Mouse (Mus musculus) heart, embryonic 12.5 days (tissue): Measurements from ENCODE around the gene Ercc2. TPM values are rescaled to one million over a fixed set of nuclear protein-coding genes. Genes with fewer than 3 reads are reported as not detected.

Experiments
- ATAC-seq: fragments of 200-750 bp; cut with Nextera tagmentation; 2 replicates; pipeline ENCODE4 v1.8.0; 2017; ENCODE audit warnings: moderate TSS enrichment, moderate library complexity; ENCODE audit not compliant: insufficient number of reproducible peaks, low FRiP score
- H3K27ac ChIP-seq: fragments of 300-500 bp; sonication (generic); 2 replicates; pipeline ENCODE4 v1.5.1; 2016; ENCODE audit warnings: mild to moderate bottlenecking, moderate library complexity; ENCODE audit not compliant: poor library complexity, severe bottlenecking
- H3K27me3 ChIP-seq: fragments of 300-500 bp; sonication (generic); replicated peaks from 2 replicates; pipeline ENCODE4 v1.6.1; 2016; ENCODE audit warnings: mild to moderate bottlenecking, moderate library complexity
- H3K36me3 ChIP-seq: fragments of 300-500 bp; sonication (generic); 2 replicates; pipeline ENCODE4 v1.6.1; 2016; ENCODE audit warnings: mild to moderate bottlenecking, moderate library complexity
- H3K4me1 ChIP-seq: fragments of 300-500 bp; sonication (generic); replicated peaks from 2 replicates; pipeline ENCODE4 v1.6.1; 2016; ENCODE audit warnings: mild to moderate bottlenecking
- H3K4me2 ChIP-seq: fragments of 300-500 bp; sonication (generic); 2 replicates; pipeline ENCODE4 v1.6.1; 2016; ENCODE audit warnings: mild to moderate bottlenecking, moderate library complexity
- H3K4me3 ChIP-seq: fragments of 300-500 bp; sonication (generic); 2 replicates; pipeline ENCODE4 v1.5.1; 2016; ENCODE audit warnings: mild to moderate bottlenecking
- H3K9ac ChIP-seq: fragments of 300-500 bp; sonication (generic); 2 replicates; pipeline ENCODE4 v1.6.1; 2016; ENCODE audit warnings: mild to moderate bottlenecking, moderate library complexity
- H3K9me3 ChIP-seq: fragments of 300-500 bp; sonication (generic); replicated peaks from 2 replicates; pipeline ENCODE4 v1.6.1; 2016; ENCODE audit warnings: mild to moderate bottlenecking, moderate library complexity
- WGBS: fragments of 180-500 bp; shearing (Covaris S2); methylation state at CpG from one replicate; pipeline ENCODE4 v1.1.7; 2016; 5-methylcytosine and 5-hydroxymethylcytosine counted together
- polyA plus RNA-seq: library from polyadenylated mRNA; unstranded; fragments of >200 nt; fragmentation: Nextera tagmentation; extraction: Ambion mirVana; gene quantifications from 2 replicates; pipeline ENCODE4 v1.2.1, GENCODE M21; 2016

Ercc2 gene
- polyA plus RNA-seq, 1 experiment from 2014 or later = 17.5 TPM

DNA sequence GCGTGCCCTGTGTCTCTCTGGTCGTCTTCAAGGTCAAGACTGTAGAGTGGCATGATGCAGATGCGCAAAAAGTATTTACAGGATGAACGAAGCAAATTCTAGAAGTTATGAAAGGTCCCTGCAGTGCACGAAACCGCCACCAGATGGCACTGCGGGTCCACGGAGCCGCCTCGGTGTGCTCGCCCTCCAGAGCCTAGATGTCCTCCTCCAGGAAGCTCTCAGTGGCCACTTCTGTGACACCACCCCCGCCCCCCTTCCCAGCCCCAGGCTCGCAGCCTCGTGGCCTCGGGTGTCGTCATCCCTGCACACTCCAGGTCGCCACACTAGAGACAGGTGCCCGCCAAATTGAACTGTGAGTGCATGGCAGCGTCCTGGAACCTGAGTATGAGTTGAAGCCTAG, 23.6 kb downstream of the Ercc2 start:
- Histone ChIP-seq H3K27ac (no peak overlapping the region), H3K9ac (no peak overlapping the region), H3K4me2 (peak overlapping the region; percentile 58; the same call in 1 of the 2 replicates), H3K4me1 (peaks cover 24% of the 10 kb centered on the region), H3K9me3 (peaks cover 8% of the 10 kb centered on the region; the same call in 1 of the 2 replicates), H3K4me3 (peak overlapping the region; percentile 14; the same call in 1 of the 2 replicates), H3K36me3 (no peaks in the 10 kb centered on the region), H3K27me3 (peaks cover 50% of the 10 kb centered on the region)
- 3% methylated on average over 19 of the region's 19 CpGs for WGBS
- peak; percentile 43; the same call in 1 of the 2 replicates for ATAC-seq

DNA sequence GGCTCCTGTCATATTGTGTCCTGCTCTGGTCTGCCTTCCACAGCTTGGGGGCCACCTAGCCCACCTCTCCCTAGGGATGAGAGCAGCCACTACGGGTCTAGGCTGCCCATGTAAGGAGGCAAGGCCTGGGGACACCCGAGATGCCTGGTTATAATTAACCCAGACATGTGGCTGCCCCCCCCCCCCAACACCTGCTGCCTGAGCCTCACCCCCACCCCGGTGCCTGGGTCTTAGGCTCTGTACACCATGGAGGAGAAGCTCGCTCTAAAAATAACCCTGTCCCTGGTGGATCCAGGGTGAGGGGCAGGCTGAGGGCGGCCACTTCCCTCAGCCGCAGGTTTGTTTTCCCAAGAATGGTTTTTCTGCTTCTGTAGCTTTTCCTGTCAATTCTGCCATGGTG, 27.9 kb downstream of the Ercc2 start:
- 30% methylated on average over 6 of the region's 6 CpGs for WGBS
- Histone ChIP-seq H3K27ac (peak overlapping the region; percentile 82), H3K4me1 (peaks cover 34% of the 10 kb centered on the region), H3K27me3 (peaks cover 10% of the 10 kb centered on the region), H3K36me3 (no peaks in the 10 kb centered on the region), H3K4me2 (peak overlapping the region; percentile 38), H3K9ac (no peak overlapping the region), H3K4me3 (no peak overlapping the region), H3K9me3 (no peaks in the 10 kb centered on the region)
- peak; percentile 65 for ATAC-seq

DNA sequence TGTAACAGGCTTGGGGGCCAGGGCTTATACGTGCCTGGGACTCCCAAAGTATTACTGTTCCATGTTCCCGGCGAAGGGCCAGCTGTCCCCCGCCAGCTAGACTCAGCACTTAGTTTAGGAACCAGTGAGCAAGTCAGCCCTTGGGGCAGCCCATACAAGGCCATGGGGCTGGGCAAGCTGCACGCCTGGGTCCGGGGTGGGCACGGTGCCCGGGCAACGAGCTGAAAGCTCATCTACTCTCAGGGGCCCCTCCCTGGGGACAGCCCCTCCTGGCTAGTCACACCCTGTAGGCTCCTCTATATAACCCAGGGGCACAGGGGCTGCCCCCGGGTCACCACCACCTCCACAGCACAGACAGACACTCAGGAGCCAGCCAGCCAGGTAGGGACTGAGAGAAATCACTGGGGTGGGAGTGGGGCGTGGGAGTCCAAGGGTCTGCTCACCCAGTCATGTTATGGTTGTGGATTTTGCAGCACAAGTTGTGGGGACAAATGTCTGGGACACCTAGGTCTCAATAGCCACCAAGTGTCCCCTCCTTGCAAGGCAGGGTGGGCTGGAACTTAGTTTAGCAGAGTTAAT, 29.0 kb downstream of the Ercc2 start:
- peak; percentile 30; the same call in 1 of the 2 replicates for ATAC-seq
- Histone ChIP-seq H3K36me3 (no peaks in the 10 kb centered on the region), H3K27ac (peak overlapping the region; percentile 82), H3K4me2 (peak overlapping the region; percentile 20), H3K9me3 (no peaks in the 10 kb centered on the region), H3K9ac (no peak overlapping the region; the same call in 1 of the 2 replicates), H3K27me3 (peaks cover 8% of the 10 kb centered on the region), H3K4me3 (no peak overlapping the region), H3K4me1 (peaks cover 32% of the 10 kb centered on the region)
- WGBS = 64% methylated on average over 11 of the region's 11 CpGs

DNA sequence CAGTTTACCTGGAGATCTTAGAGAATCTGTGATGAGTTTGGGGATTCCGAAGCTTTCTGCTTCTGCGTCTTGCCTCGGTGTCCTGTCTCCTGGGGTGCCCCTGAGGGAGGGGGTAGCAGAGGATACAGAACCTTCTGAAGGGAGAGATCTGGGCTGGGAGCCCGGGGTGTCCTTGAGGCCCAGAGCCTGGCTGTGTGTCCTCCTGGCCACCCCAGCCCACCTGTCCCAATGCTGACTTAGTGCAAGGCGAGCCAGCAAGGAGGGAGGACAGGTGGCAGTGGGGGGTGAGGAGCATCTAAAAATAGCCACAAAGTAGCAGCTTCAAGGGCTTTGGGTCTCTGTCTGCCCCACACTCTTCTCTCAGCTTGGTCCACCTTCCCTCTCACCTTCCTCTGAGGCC, 30.0 kb downstream of the Ercc2 start:
- H3K4me3 ChIP-seq = no peak overlapping the region

DNA sequence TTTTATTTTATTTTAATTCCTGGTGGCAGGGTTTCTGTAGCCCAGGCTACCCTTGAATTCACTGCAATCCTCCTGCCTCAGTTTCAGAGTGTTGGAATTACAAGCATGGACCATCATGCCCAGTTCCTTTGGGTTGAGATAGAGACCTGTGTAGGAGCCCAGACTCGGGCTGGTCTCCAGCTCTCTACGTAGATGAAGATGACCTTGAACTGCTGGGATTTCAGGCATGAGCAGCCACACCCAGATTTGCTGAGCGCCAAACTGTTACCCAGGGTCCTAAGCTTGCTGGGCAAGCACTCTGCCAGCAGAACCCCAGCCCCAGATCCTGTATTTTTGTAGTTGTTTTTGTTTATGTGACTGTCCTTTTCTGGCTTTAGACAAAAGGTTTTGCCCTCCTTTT, 31.7 kb downstream of the Ercc2 start:
- Histone ChIP-seq H3K9ac (no peak overlapping the region), H3K4me2 (no peak overlapping the region), H3K4me1 (peaks cover 35% of the 10 kb centered on the region), H3K27me3 (peaks cover 23% of the 10 kb centered on the region), H3K9me3 (no peaks in the 10 kb centered on the region), H3K4me3 (no peak overlapping the region), H3K36me3 (no peaks in the 10 kb centered on the region), H3K27ac (no peak overlapping the region)
- no peak for ATAC-seq
- WGBS = 74% methylated on average over 3 of the region's 3 CpGs

More for the DNA sequence above, 30.0 kb downstream of the Ercc2 start:
- Histone ChIP-seq H3K4me1 (peaks cover 35% of the 10 kb centered on the region), H3K4me2 (peak overlapping the region; percentile 20), H3K27me3 (peaks cover 5% of the 10 kb centered on the region), H3K36me3 (no peaks in the 10 kb centered on the region), H3K27ac (peak overlapping the region; percentile 82; the same call in 1 of the 2 replicates), H3K9ac (no peak overlapping the region), H3K9me3 (no peaks in the 10 kb centered on the region)
- 80% methylated on average over 5 of the region's 5 CpGs for WGBS
- no peak for ATAC-seq

DNA sequence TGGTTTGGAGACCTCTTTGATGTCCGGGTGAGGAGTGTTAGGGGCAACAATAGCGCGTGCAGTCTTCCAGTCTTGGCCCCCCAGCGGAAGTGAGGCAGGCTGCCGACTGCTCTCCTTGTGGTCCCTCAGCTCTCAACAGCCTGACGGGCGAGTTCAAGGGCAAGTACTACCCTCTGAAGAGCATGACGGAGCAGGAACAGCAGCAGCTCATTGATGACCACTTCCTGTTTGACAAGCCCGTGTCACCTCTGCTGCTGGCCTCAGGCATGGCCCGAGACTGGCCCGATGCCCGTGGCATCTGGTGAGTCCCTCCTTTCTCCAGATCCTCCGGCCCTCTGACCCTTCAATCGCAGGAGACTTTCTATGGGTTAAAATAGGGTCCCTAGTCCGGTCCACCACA, 34.8 kb downstream of the Ercc2 start:
- no peaks in the 10 kb centered on the region for H3K9me3 ChIP-seq
- peaks cover 47% of the 10 kb centered on the region for H3K27me3 ChIP-seq
- peaks cover 24% of the 10 kb centered on the region for H3K4me1 ChIP-seq
- H3K27ac ChIP-seq = no peak overlapping the region
- ATAC-seq = no peak
- H3K4me3 ChIP-seq = no peak overlapping the region
- 51% methylated on average over 15 of the region's 15 CpGs for WGBS
- H3K36me3 ChIP-seq = no peaks in the 10 kb centered on the region
- no peak overlapping the region for H3K4me2 ChIP-seq
- no peak overlapping the region for H3K9ac ChIP-seq

DNA sequence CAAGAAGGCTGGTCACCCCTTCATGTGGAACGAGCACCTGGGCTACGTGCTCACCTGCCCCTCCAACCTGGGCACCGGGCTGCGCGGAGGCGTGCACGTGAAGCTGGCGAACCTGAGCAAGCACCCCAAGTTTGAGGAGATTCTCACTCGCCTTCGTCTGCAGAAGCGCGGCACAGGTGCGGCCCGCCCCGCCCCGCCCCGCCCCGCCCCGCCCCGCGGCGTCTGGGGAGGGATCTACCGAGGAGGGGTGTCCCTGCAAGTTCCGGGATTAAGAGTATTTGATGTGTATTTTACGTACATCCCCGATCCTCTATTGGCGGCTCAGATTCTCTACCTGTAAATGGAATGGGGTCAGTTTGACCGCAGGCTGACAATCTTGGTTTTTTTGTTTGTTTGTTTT, 38.3 kb downstream of the Ercc2 start:
- ATAC-seq = no peak
- H3K4me3 ChIP-seq = peak overlapping the region; percentile 22
- peaks cover 42% of the 10 kb centered on the region for H3K27me3 ChIP-seq

DNA sequence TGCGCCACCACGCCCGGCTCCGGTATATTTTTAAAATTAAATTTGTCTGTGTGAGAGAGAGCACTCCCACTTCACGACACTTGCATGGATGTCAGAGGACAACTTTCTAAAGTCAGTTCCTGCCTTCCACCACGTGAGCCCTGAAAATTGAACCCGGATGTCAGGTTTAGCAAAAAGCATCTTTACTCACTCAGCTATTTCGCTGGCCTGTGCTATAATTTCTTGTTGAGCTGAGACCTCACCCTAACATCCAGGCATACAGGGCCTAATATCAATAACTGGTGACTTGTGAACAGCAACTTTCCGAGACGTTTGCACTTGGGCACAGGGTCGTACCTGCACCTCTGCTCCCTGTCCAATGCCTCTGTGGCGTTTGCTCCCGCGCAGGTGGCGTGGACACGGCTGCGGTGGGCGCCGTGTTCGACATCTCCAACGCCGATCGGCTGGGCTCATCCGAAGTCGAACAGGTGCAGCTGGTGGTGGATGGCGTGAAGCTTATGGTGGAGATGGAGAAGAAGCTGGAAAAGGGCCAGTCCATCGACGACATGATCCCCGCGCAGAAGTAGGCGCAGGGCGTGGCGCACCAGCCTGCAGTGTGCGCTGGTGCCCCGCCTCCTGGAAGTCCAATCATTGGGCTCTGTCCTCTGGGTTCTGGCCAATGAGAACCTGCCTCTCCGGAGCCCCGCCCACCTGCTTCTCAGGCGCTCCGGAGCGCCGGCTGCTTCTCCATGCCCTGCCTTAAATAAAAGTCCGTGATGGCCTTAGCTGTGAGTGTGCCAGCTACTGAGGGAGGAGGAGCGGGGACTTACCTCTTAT, 39.2 kb downstream of the Ercc2 start:
- H3K9ac ChIP-seq = 0 out of 2 replicates have a peak overlapping the region, but pooled peaks have one; percentile 55
- peaks cover 17% of the 10 kb centered on the region for H3K36me3 ChIP-seq
- H3K27me3 ChIP-seq = peaks cover 42% of the 10 kb centered on the region
- 12% methylated on average over 43 of the region's 43 CpGs for WGBS
- no peaks in the 10 kb centered on the region for H3K9me3 ChIP-seq
- H3K4me1 ChIP-seq = peaks cover 19% of the 10 kb centered on the region
- H3K4me2 ChIP-seq = peak overlapping the region; percentile 85
- no peak overlapping the region for H3K27ac ChIP-seq
- peak overlapping the region; percentile 50 for H3K4me3 ChIP-seq
- ATAC-seq = peak; percentile 92

More for the DNA sequence above, 38.3 kb downstream of the Ercc2 start:
- Histone ChIP-seq H3K4me1 (peaks cover 19% of the 10 kb centered on the region), H3K27ac (no peak overlapping the region), H3K36me3 (peaks cover 8% of the 10 kb centered on the region), H3K9me3 (no peaks in the 10 kb centered on the region), H3K4me2 (peak overlapping the region; percentile 50), H3K9ac (no peak overlapping the region)
- 8% methylated on average over 28 of the region's 28 CpGs for WGBS

DNA sequence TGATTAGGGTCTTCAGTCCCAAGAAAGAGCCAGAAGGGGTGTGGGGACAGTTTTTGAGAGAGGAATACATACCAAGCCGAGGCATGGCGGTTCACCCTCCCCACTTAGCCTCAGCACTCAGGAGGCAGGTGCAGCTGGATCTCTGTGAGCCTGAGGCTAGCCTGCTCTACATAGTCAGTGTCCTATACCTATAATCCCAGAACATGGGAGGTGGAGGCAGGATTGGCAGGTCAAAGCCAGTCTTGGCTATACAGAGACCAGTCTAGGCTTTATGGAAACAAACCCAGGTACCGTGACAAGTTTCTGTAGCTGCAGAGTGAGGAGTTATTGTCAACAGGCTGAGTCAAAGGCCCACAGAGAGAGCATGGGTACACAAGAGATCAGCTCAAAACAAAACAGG, 41.3 kb downstream of the Ercc2 start:
- H3K9ac ChIP-seq = no peak overlapping the region
- no peak overlapping the region for H3K4me3 ChIP-seq
- no peak for ATAC-seq
- H3K9me3 ChIP-seq = no peaks in the 10 kb centered on the region
- no peak overlapping the region for H3K4me2 ChIP-seq
- no peak overlapping the region for H3K27ac ChIP-seq
- 89% methylated on average over 3 of the region's 3 CpGs for WGBS
- peaks cover 29% of the 10 kb centered on the region for H3K27me3 ChIP-seq
- H3K4me1 ChIP-seq = peaks cover 15% of the 10 kb centered on the region
- H3K36me3 ChIP-seq = peaks cover 38% of the 10 kb centered on the region

DNA sequence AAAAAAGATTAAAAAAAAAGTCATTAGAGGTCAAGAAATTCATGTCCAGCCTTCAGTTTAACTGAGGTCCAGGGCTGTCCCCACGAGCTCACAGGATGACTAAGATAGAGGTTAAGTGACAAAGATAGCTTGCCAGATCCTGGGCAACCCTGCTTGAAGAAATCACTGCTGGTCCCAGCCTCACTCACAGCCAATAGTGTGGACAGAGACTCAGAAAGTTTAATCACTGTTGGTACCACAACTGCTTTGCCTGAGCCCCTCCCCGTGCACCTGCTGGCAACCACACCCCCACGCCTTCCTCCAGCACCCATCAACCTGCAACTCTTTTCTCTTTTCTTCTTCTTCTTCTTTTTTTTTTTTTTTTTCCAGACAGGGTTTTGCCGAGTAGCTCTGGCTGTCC, 42.2 kb downstream of the Ercc2 start:
- WGBS = 52% methylated on average over 4 of the region's 4 CpGs
- Histone ChIP-seq H3K27me3 (peaks cover 19% of the 10 kb centered on the region), H3K4me2 (no peak overlapping the region), H3K27ac (no peak overlapping the region), H3K4me3 (no peak overlapping the region), H3K36me3 (peaks cover 47% of the 10 kb centered on the region), H3K4me1 (peaks cover 15% of the 10 kb centered on the region), H3K9me3 (no peaks in the 10 kb centered on the region), H3K9ac (no peak overlapping the region)
- ATAC-seq = no peak

DNA sequence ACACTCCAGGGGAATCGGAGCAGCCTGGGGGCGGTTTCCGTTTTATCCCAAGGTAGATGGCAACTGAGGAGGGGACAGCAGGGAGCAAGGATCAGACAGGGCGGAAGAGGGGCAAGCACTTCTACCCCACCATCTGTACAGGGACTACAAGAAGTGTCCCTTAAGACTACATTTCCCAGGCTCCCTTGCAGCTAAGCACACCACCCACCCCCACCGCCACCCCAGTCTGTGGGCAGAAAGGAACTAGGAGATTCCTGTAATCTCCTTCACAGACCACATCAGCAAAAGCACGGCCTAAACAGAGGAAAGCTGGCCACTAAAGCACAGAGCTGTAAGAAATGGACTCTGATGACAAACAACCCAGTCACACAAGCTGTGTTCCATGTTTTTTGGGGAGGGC, 44.5 kb downstream of the Ercc2 start:
- Histone ChIP-seq H3K9ac (no peak overlapping the region), H3K4me2 (no peak overlapping the region), H3K27ac (no peak overlapping the region), H3K27me3 (no peaks in the 10 kb centered on the region), H3K4me3 (no peak overlapping the region), H3K36me3 (peaks cover 68% of the 10 kb centered on the region), H3K4me1 (0 out of 2 replicates have a peak, but pooled peaks cover 4% of the 10 kb centered on the region), H3K9me3 (no peaks in the 10 kb centered on the region)
- WGBS = 70% methylated on average over 6 of the region's 6 CpGs
- no peak for ATAC-seq
